Mouse (Mus musculus): ENCODE data around the gene Foxi1.
"Not testable (repeated sequence)": the region's sequence is repeated elsewhere in the genome, so short reads cannot be mapped to it uniquely, and the experiment has no call there.

Gene Foxi1

DNA sequence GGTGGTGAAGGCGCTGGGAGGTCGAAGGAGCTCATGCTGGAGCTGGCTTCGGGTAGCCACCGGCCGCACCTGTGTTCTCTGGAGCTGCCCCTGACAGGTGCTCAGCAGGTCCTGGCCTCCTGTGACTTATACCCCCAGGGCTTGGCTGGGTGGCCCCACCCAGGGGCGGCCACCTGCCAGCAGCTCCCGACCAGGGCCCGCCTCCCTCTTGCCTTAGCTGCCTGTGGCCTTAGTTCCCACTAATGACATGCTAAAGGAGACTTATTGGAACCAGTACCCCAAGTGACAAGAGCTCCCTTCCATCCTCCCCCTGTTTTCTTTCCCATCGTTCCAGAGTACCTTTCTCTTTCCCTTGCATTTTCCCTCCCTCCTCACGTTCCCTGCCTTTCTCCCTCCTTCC, at the start of gene Foxi1:
TSS of gene Foxi1 (minus strand) at position 101 of the 400 bp plus-strand sequence.
- DNase-seq (ENCODE audit: low spot score), result no peak

GRCm38 (mm10) chr11:34242979-34243378, 35.1 kb upstream of the Foxi1 start:
- DNase-seq (ENCODE audit: low spot score), result no peak

- no peak for DNase-seq (ENCODE audit: low spot score)
Observed at GRCm38 (mm10) chr11:34240252-34240651, 32.4 kb upstream of the Foxi1 start.

DNA sequence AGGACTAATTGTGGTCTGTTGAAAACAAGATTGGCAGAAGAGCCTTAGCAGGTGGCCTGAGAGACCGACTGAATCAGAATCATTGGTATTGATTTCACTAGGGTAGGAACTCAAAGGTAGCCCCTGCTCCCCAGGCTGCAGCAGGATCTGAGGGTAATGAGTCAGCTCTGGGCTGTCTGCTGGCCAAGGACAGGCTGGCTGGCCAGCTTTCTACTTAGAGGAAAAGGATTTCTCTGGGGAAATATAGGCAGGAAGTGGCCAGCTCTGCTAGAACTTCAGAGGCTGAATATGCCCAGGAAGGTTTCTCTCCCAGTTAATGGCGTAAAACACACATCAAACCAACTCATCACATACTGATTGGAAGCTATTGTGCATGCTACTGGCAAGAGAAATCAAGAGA, 31.8 kb upstream of the Foxi1 start:
- DNase-seq (ENCODE audit: low spot score), result no peak

DNA sequence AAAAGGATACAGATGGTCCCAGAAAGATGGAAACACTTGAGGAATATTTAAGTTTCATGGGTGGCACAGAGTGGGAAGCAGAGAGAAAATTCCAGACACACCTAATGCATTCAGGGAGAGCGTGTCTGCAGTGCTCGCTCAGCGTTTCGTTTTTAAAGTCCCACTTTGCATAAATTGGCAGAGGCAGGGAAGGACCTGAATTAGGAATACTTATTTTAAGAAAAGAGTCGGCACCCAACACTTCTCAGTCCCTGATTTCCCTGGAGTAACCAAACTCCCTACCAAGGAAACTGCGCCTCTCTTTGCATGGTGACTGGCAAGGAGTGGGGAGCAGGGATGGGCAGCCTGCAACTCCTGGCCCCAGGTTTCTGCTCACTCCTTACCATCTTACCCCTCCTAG, 29.0 kb upstream of the Foxi1 start:
- DNase-seq (ENCODE audit: low spot score), result no peak

- peak; percentile 37 for DNase-seq (ENCODE audit: low spot score)
Observed at GRCm38 (mm10) chr11:34236091-34236759, 28.3 kb upstream of the Foxi1 start.

DNA sequence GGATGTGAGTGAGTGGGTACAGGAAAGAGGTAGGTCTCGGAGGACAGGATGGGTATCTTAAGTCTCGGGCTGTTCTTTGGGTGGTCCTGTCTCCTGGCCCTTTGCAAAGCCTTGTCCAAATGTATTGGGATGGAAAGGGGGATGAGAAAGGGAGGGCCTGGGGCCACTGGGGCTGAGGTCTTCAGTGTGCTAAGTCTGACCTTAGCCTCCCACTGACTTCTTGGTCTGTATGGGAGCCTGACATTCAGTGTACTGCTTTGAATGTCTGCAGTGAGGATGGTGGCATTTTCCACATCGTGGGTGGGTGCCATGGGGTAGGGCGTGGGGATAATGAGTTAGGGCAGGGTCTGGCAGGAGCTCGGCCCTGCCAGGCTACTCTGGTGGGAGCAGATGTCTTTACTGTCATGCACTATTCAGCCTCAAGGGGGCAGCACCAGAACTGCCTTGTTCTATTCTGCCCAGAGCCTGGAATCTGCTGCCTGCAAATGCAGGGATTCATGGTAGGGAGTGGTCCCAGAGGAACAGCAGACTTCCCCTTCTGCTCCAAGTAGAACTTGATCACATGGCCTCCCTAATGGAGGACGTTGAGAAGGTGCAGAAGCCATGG, 21.0 kb upstream of the Foxi1 start:
- peak; percentile 73 for DNase-seq (ENCODE audit: low spot score)

DNA sequence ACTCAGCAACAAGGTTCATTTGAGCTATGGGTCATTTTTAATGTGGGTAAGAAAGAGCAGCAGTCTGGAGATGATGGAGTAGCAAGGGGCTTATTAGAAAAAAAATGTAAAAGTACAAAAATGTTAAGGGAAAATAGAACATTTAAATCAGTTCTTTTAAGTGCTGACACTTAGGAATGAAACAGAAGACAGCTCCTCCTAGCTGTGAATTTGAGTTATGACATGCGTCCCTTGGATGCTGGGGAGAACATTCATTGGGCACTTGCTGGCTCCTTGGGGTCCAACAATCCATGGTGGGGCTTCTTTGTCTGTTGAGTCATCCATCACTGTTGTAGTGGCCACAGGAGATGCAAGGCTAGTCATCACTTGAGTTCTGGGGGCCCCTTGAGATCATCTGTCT, 19.3 kb upstream of the Foxi1 start:
- no peak for DNase-seq (ENCODE audit: low spot score)

DNA sequence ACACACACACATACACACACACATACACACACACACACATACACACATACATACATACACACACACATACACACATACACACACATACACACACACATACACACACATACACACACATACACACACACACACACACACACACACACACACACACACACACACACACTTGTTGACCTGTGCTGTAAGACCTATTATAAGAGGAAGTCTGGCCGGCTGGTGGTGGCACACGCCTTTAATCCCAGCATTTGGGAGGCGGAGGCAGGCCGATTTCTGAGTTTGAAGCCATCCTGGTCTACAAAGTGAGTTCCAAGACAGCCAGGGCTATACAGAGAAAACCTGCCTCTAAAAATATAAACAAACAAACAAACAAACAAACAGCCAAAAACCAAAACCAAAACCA, 12.7 kb upstream of the Foxi1 start:
- not testable (repeated sequence) for DNase-seq (ENCODE audit: low spot score)

DNA sequence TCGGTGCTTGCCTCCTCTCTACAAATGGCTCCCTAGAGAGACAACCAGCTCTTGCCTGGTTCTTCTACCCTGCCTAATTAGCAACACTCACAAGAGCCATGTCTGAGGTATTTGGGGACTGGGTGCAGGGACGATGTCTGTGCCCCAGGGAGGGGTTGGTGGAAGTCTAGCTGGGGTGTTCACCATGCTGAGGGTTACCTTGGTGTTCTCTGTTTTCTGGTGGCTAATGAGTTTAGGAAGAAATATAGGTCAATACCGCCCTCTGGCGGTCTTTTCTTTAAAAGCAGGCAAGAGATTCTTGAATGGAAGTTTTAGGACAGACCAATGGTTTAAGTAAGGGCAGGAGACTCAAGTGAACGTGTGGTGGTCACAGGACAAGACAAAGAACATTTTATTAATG, 5.0 kb upstream of the Foxi1 start:
- peak; percentile 87 for DNase-seq (ENCODE audit: low spot score)

GRCm38 (mm10) chr11:34202769-34203168, 5.1 kb downstream of the Foxi1 start:
- DNase-seq (ENCODE audit: low spot score), result no peak

DNA sequence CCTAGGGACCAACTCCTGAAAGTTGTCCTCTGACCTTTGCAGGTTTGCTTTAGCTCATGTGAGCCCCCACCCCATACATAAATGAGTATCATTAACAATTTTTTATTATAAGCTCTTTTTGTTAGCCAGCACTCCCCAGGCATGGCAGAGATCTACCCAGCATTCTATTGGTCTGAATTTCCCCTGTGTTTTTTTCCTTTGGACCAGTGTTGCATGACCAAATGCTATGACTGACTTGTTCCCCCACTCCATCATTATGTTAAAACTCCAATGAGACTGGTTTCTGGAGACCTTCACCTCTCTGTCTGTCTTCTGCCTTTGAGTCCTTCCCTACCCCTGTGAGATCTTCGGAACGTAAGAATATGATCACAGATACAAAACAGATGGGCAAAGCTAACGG, 12.7 kb downstream of the Foxi1 start:
- no peak for DNase-seq (ENCODE audit: low spot score)

GRCm38 (mm10) chr11:34194158-34194941, 13.5 kb downstream of the Foxi1 start:
- DNase-seq (ENCODE audit: low spot score), result no peak

GRCm38 (mm10) chr11:34193658-34194057, 14.2 kb downstream of the Foxi1 start:
- DNase-seq (ENCODE audit: low spot score), result no peak

GRCm38 (mm10) chr11:34184266-34184665, 23.6 kb downstream of the Foxi1 start:
- no peak for DNase-seq (ENCODE audit: low spot score)

- peak; percentile 66 for DNase-seq (ENCODE audit: low spot score)
Observed at GRCm38 (mm10) chr11:34181214-34182117, 26.4 kb downstream of the Foxi1 start.

DNA sequence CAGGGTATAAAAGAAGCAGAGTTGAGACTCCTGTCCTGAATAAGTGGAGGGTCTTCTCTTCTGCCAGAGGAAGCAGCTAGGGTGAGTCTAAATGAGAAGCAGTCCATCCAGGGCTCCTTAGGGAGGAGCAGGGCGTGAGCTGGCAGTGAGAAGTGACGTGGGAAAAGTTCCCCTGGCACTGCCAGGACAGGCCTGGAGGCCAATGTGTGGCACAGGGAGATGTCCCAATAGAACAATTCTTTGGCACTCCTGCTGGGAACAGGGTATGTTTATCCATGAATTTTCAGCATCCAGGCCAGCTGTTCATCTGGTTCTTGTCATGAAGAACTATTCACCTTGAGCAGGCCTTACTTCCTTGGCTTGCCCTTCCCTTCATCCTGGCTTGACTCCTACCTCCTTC, 29.1 kb downstream of the Foxi1 start:
- no peak for DNase-seq (ENCODE audit: low spot score)

GRCm38 (mm10) chr11:34176371-34176770, 31.5 kb downstream of the Foxi1 start:
- DNase-seq (ENCODE audit: low spot score), result peak; percentile 22

- DNase-seq (ENCODE audit: low spot score), result no peak
Observed at GRCm38 (mm10) chr11:34171221-34171620, 36.7 kb downstream of the Foxi1 start.

DNA sequence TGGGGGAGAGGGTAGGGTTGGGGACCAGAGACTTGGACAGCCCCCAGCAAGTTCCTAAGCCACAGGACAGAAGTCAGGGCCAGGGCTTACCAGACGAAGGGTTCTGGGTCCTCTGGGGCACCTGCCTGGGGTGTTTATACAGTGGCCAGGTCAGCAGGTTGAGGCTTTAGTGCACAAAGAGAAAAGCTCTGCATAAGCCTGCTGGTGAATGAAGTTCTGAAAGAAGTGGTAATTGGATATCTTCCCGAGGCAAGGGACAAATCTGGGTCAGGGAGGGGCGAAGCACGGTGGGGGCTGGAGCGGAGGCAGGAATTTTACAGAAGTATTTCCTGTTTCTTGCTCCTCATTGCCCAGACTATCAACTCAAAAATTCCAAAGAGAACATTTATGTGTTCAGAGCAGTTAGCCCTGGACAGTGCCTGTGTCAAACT, 38.4 kb downstream of the Foxi1 start:
- no peak for DNase-seq (ENCODE audit: low spot score)

DNA sequence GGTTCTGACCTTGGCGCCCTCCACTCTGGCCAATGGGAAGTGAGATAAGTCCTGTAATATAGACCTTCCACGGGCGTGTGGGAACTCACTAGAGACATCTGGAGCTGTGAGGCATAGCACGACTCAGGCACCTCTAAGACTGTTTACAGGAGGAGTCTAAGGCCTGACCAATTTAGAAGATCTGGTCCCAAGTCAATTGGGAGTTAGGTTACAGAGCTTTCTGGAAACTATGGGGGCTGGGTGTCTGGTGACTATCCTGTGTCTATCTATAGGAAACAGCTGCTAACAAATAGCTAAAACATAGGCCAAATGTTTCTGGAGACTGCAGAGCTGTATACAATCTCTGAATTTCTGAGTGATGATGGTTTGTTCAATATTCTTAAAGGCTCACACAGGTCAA, 41.5 kb downstream of the Foxi1 start:
- no peak for DNase-seq (ENCODE audit: low spot score)

GRCm38 (mm10) chr11:34165278-34165677, 42.6 kb downstream of the Foxi1 start:
- DNase-seq (ENCODE audit: low spot score), result no peak
